Mouse (Mus musculus): ENCODE data around the gene Casz1. TPM values are rescaled to one million over a fixed set of nuclear protein-coding genes. Genes with fewer than 3 reads are reported as not detected.

Gene Casz1
- polyA plus RNA-seq, 1 experiment from 2014 or later: 20.7 TPM

- Histone ChIP-seq H3K27me3 (no peaks in the 10 kb centered on the region), H3K9me3 (replicated peaks) (no peaks in the 10 kb centered on the region), H3K4me1 (replicated peaks) (peaks cover 80% of the 10 kb centered on the region), H3K4me3 (no peak overlapping the region), H3K9ac (no peak overlapping the region), H3K36me3 (no peaks in the 10 kb centered on the region), H3K4me2 (no peak overlapping the region), H3K27ac (no peak overlapping the region)
- ATAC-seq (replicated peaks; ENCODE audit: insufficient number of reproducible peaks, insufficient read depth, low FRiP score, low read depth): no peak
- 94% methylated on average over 12 of the region's 12 CpGs for WGBS
Measured at GRCm38 (mm10) chr4:148818161-148818560, 13.9 kb downstream of the Casz1 start.

GRCm38 (mm10) chr4:148820171-148820570 lies 15.9 kb downstream of the Casz1 start:
- Histone ChIP-seq H3K4me3 (no peak overlapping the region), H3K4me2 (no peak overlapping the region), H3K27me3 (no peaks in the 10 kb centered on the region), H3K4me1 (replicated peaks) (peaks cover 71% of the 10 kb centered on the region), H3K9ac (no peak overlapping the region; the same call in 1 of the 2 replicates), H3K9me3 (replicated peaks) (no peaks in the 10 kb centered on the region), H3K27ac (0 out of 2 replicates have a peak overlapping the region, but pooled peaks have one; percentile 64), H3K36me3 (no peaks in the 10 kb centered on the region)
- 50% methylated on average over 13 of the region's 13 CpGs for WGBS
- ATAC-seq (replicated peaks; ENCODE audit: insufficient number of reproducible peaks, insufficient read depth, low FRiP score, low read depth): no peak

- H3K4me2 ChIP-seq: no peak overlapping the region
- no peaks in the 10 kb centered on the region for H3K27me3 ChIP-seq
- no peak overlapping the region for H3K9ac ChIP-seq
- no peak overlapping the region for H3K4me3 ChIP-seq
- ATAC-seq (replicated peaks; ENCODE audit: insufficient number of reproducible peaks, insufficient read depth, low FRiP score, low read depth): no peak
- no peaks in the 10 kb centered on the region for H3K36me3 ChIP-seq
- no peaks in the 10 kb centered on the region for H3K9me3 ChIP-seq (replicated peaks)
- H3K4me1 ChIP-seq (replicated peaks): peaks cover 65% of the 10 kb centered on the region
- 63% methylated on average over 8 of the region's 8 CpGs for WGBS
- H3K27ac ChIP-seq: peak overlapping the region; percentile 29; the same call in 1 of the 2 replicates
Measured at GRCm38 (mm10) chr4:148823281-148823680, 19.1 kb downstream of the Casz1 start.

GRCm38 (mm10) chr4:148830350-148830749 lies 26.1 kb downstream of the Casz1 start:
- H3K9ac ChIP-seq: no peak overlapping the region
- ATAC-seq (replicated peaks; ENCODE audit: insufficient number of reproducible peaks, insufficient read depth, low FRiP score, low read depth): no peak

DNA sequence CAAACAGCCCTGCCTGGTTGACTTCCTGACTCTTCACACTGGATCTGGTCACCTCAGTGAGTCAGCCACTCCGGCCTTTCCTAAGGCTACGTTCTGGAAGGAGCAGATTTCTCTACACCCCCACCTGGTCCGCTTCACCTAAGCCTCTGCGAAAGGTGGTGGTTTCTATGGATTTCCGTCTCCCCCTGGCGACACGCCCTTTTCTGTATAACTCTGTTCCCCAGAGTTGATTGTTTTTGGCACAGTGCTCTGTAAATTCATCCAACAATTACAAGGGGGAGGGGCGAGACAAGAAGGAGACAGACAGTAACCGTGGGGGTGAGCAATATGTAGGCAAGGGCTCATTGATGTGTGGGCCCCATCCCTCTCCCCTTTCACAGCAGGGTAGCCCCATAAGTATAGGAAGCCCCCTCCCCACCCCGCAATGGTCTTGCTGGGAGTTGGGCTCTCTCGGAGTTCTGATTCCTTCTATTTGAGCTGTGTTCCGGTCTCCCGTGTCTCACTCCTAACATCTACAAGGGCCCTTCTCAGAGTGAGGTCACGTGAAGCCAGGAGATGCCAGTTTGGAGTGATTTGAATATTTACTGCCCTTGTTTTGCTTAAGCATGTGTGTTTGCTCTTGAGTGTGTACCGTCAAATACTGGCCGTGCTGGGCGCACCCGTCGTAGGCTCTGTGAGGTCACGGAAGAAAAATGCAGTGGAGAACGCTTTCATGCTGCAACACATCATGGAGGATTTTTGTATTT lies 29.2 kb downstream of the Casz1 start:
- Histone ChIP-seq H3K4me2 (no peak overlapping the region), H3K27ac (0 out of 2 replicates have a peak overlapping the region, but pooled peaks have one; percentile 13), H3K4me1 (replicated peaks) (peaks cover 62% of the 10 kb centered on the region), H3K9ac (no peak overlapping the region), H3K9me3 (replicated peaks) (no peaks in the 10 kb centered on the region), H3K4me3 (no peak overlapping the region), H3K36me3 (peaks cover 1% of the 10 kb centered on the region; the same call in 1 of the 2 replicates), H3K27me3 (no peaks in the 10 kb centered on the region)
- no peak for ATAC-seq (replicated peaks; ENCODE audit: insufficient number of reproducible peaks, insufficient read depth, low FRiP score, low read depth)
- WGBS: 62% methylated on average over 21 of the region's 21 CpGs

More at GRCm38 (mm10) chr4:148830350-148830749, 26.1 kb downstream of the Casz1 start:
- H3K4me2 ChIP-seq: no peak overlapping the region
- H3K36me3 ChIP-seq: no peaks in the 10 kb centered on the region
- H3K27me3 ChIP-seq: no peaks in the 10 kb centered on the region
- peaks cover 56% of the 10 kb centered on the region for H3K4me1 ChIP-seq (replicated peaks)
- H3K4me3 ChIP-seq: no peak overlapping the region
- H3K9me3 ChIP-seq (replicated peaks): no peaks in the 10 kb centered on the region
- WGBS: 60% methylated on average over 7 of the region's 7 CpGs
- H3K27ac ChIP-seq: no peak overlapping the region

DNA sequence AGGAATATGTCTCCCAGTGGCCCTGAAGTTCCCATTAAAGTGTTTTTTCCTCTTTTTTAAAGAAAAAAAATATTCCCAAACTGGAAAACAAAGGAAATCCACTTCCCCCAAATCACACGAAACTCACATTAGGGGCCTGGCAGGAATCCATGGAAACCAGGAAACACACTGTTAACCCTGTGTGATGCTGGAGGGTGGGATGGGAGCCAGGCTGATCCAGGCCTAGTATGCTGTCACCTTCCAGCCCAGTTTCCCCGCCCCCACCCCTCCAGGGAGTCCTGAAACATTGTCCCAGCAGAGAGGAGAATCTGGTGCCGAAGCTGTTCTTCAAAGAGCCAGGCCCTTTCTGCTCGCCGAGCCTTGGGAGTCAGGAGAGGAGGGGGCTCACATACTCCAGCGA lies 32.2 kb downstream of the Casz1 start:
- no peak for ATAC-seq (replicated peaks; ENCODE audit: insufficient number of reproducible peaks, insufficient read depth, low FRiP score, low read depth)
- 37% methylated on average over 6 of the region's 6 CpGs for WGBS
- no peaks in the 10 kb centered on the region for H3K27me3 ChIP-seq
- peak overlapping the region; percentile 74 for H3K27ac ChIP-seq
- peaks cover 59% of the 10 kb centered on the region for H3K4me1 ChIP-seq (replicated peaks)
- H3K9me3 ChIP-seq (replicated peaks): no peaks in the 10 kb centered on the region
- H3K9ac ChIP-seq: 0 out of 2 replicates have a peak overlapping the region, but pooled peaks have one; percentile 4
- peaks cover 6% of the 10 kb centered on the region; the same call in 1 of the 2 replicates for H3K36me3 ChIP-seq
- H3K4me2 ChIP-seq: no peak overlapping the region
- no peak overlapping the region for H3K4me3 ChIP-seq

DNA sequence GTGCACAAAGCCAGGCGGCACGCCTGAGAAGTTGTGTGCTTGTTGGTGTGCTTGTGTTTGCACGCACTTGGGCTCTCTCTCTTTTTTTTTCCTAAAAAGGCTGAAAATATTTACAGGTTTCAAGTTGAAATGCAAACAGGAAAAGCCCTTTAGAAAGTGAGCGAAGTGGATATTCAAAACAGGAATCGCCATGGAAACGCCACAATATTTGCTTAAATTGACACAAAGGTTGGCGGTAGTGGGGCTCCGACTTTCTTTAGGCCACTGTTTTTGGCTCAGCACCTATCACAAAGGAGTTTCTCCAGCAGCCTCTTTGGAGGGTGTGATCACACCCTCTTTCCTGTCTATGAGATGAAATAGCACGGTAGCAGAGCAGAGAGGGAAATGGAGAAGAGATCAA lies 32.8 kb downstream of the Casz1 start:
- peaks cover 62% of the 10 kb centered on the region for H3K4me1 ChIP-seq (replicated peaks)
- ATAC-seq (replicated peaks; ENCODE audit: insufficient number of reproducible peaks, insufficient read depth, low FRiP score, low read depth): no peak
- peaks cover 6% of the 10 kb centered on the region; the same call in 1 of the 2 replicates for H3K36me3 ChIP-seq
- WGBS: 59% methylated on average over 9 of the region's 9 CpGs
- H3K4me2 ChIP-seq: no peak overlapping the region
- no peak overlapping the region for H3K4me3 ChIP-seq
- no peaks in the 10 kb centered on the region for H3K9me3 ChIP-seq (replicated peaks)
- peak overlapping the region; percentile 74 for H3K27ac ChIP-seq
- H3K9ac ChIP-seq: no peak overlapping the region
- no peaks in the 10 kb centered on the region for H3K27me3 ChIP-seq

- Histone ChIP-seq H3K4me3 (no peak overlapping the region), H3K27me3 (no peaks in the 10 kb centered on the region), H3K27ac (peak overlapping the region; percentile 13; the same call in 1 of the 2 replicates), H3K9ac (no peak overlapping the region), H3K9me3 (replicated peaks) (no peaks in the 10 kb centered on the region), H3K4me1 (replicated peaks) (peaks cover 60% of the 10 kb centered on the region), H3K36me3 (peaks cover 6% of the 10 kb centered on the region; the same call in 1 of the 2 replicates), H3K4me2 (no peak overlapping the region)
- WGBS: 74% methylated on average over 6 of the region's 6 CpGs
- no peak for ATAC-seq (replicated peaks; ENCODE audit: insufficient number of reproducible peaks, insufficient read depth, low FRiP score, low read depth)
Measured at GRCm38 (mm10) chr4:148837644-148838043, 33.4 kb downstream of the Casz1 start.

DNA sequence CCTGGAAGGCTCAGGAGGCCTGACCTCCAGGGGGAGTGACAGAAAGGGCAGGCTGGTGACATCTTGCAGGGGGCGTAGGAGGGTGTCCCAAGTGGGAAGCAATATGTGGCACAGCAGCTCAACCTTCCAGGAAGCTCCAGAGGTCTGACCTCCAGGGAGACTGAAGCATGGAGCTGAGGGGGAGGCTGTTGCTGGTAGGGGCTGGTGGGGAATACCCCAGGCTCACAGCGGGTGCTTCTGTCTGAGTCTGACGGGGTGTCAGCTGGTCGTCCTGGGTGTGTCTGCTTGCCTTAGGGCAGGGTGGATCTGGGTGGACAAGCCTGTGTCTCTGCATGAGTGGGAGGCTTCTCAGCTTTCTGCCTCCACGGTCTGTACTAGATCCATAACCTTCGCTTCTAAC lies 38.1 kb downstream of the Casz1 start:
- WGBS: 54% methylated on average over 6 of the region's 6 CpGs
- H3K9ac ChIP-seq: no peak overlapping the region
- peaks cover 28% of the 10 kb centered on the region for H3K4me1 ChIP-seq (replicated peaks)

DNA sequence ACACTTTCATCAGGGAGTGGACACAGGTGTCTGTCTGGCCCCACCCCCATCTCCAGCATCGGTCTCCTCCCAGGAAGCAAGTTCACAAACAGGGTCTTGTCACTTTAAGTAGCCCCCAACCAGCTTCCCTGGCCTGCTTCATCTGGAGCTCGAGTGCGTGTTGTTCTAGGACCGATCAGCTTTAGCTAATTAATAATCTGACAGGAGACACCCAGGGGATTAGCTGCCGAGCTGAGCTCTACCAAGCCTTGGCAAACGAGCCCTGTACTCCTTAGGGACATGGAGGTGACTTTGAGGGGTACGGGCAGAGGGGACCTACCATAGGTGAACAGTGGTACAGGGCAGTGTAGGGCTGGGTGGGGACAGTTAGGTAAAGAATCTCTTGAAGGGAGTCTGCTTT lies 40.7 kb downstream of the Casz1 start:
- peaks cover 32% of the 10 kb centered on the region for H3K4me1 ChIP-seq (replicated peaks)
- ATAC-seq (replicated peaks; ENCODE audit: insufficient number of reproducible peaks, insufficient read depth, low FRiP score, low read depth): no peak

More for the DNA sequence above, 38.1 kb downstream of the Casz1 start:
- ATAC-seq (replicated peaks; ENCODE audit: insufficient number of reproducible peaks, insufficient read depth, low FRiP score, low read depth): no peak
- H3K36me3 ChIP-seq: peaks cover 6% of the 10 kb centered on the region; the same call in 1 of the 2 replicates
- H3K9me3 ChIP-seq (replicated peaks): no peaks in the 10 kb centered on the region
- H3K4me2 ChIP-seq: no peak overlapping the region
- H3K27ac ChIP-seq: no peak overlapping the region
- H3K4me3 ChIP-seq: no peak overlapping the region
- H3K27me3 ChIP-seq: no peaks in the 10 kb centered on the region

DNA sequence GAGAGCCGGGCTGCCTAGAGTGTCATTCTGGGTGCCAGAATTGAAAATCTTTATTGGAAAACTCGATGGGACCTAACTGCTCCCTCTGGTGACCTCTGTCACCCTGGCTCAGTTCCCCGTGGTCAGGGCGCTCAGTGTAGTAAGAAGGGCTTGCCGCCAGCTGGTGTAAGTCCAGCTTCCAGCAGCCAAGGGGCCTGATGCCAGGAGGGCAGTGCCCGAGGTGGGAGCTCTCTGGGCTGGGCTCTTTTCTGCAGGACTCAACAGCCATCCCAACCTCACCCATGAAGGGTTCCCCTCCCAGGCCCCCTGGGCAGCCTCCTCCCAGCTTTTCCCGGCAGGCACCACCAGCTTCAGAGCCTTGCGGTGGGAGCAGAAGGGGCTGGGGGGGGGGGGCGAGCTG lies 42.0 kb downstream of the Casz1 start:
- H3K4me1 ChIP-seq (replicated peaks): peaks cover 43% of the 10 kb centered on the region
- H3K9me3 ChIP-seq (replicated peaks): no peaks in the 10 kb centered on the region
- H3K4me2 ChIP-seq: 0 out of 2 replicates have a peak overlapping the region, but pooled peaks have one; percentile 22
- H3K4me3 ChIP-seq: no peak overlapping the region
- H3K9ac ChIP-seq: no peak overlapping the region
- WGBS: 33% methylated on average over 8 of the region's 9 CpGs
- no peaks in the 10 kb centered on the region for H3K36me3 ChIP-seq
- H3K27me3 ChIP-seq: no peaks in the 10 kb centered on the region
- ATAC-seq (replicated peaks; ENCODE audit: insufficient number of reproducible peaks, insufficient read depth, low FRiP score, low read depth): peak; percentile 44; the same call in 1 of the 2 replicates
- 0 out of 2 replicates have a peak overlapping the region, but pooled peaks have one; percentile 8 for H3K27ac ChIP-seq

More for the DNA sequence above, 40.7 kb downstream of the Casz1 start:
- Histone ChIP-seq H3K9ac (no peak overlapping the region), H3K36me3 (no peaks in the 10 kb centered on the region; the same call in 1 of the 2 replicates), H3K4me3 (no peak overlapping the region), H3K4me2 (no peak overlapping the region), H3K9me3 (replicated peaks) (no peaks in the 10 kb centered on the region), H3K27ac (no peak overlapping the region), H3K27me3 (no peaks in the 10 kb centered on the region)
- 55% methylated on average over 7 of the region's 7 CpGs for WGBS
